Mouse (Mus musculus) fibroblast of lung, adult 2 months (primary cell): ENCODE measurements at regions not wholly inside any gene's neighbourhood (a gene's known extent, or its start where the extent isn't known, plus 50 kb on each side); places are given as distances from the start of the nearest gene placed in this dataset.

Experiments used
- DNase-seq: peaks from one replicate; pipeline ENCODE4 v3.0.0-alpha.2; 2011; ENCODE audit warnings: low read depth

GRCm38 (mm10) chr2:128537425-128537824 is 53.6 kb upstream of the Spdye4c start:
- DNase-seq: peak; percentile 83

- no peak for DNase-seq
Measured at GRCm38 (mm10) chr2:128538736-128539135, 52.3 kb upstream of the Spdye4c start.
